8 mouse cellular contexts compared by ENCODE assay signal in genomic region chr14:72389696-72390095, GRCm38 (mm10).
DNase-seq lines count a peak whose midpoint lies in the region; ATAC-seq lines count a peak whose summit lies in the region.

No protein-coding gene starts in this region.

- H3K4me3 ChIP-seq in limb, embryonic 13.5 days: no peak overlapping the region
- no peak overlapping the region for H3K4me3 ChIP-seq in stomach, embryonic 15.5 days (replicated peaks)
- no peak overlapping the region for H3K4me3 ChIP-seq in liver, embryonic 12.5 days

- no peaks in the 10 kb centered on the region for H3K9me3 ChIP-seq in limb, embryonic 13.5 days
- no peaks in the 10 kb centered on the region for H3K9me3 ChIP-seq in stomach, embryonic 15.5 days
- no peaks in the 10 kb centered on the region for H3K9me3 ChIP-seq in liver, embryonic 12.5 days (replicated peaks)

- intact Hi-C loops in heart, postnatal 10 days (cut with DNase I): no loop called here

- no peaks in the 10 kb centered on the region for H3K27me3 ChIP-seq in limb, embryonic 13.5 days
- no peaks in the 10 kb centered on the region for H3K27me3 ChIP-seq in stomach, embryonic 15.5 days (replicated peaks)
- H3K27me3 ChIP-seq in liver, embryonic 12.5 days (replicated peaks): no peaks in the 10 kb centered on the region

- no peak overlapping the region for H3K4me2 ChIP-seq in limb, embryonic 13.5 days (replicated peaks)
- H3K4me2 ChIP-seq in stomach, embryonic 15.5 days: no peak overlapping the region
- no peak overlapping the region for H3K4me2 ChIP-seq in liver, embryonic 12.5 days

- no peaks in the 10 kb centered on the region for H3K36me3 ChIP-seq in limb, embryonic 13.5 days
- no peaks in the 10 kb centered on the region for H3K36me3 ChIP-seq in stomach, embryonic 15.5 days
- no peaks in the 10 kb centered on the region for H3K36me3 ChIP-seq in liver, embryonic 12.5 days

- H3K27ac ChIP-seq in limb, embryonic 13.5 days: no peak overlapping the region
- H3K27ac ChIP-seq in stomach, embryonic 15.5 days: no peak overlapping the region; the same call in 1 of the 2 replicates
- H3K27ac ChIP-seq in liver, embryonic 12.5 days: no peak overlapping the region

- ATAC-seq in limb, embryonic 13.5 days (ENCODE audit: low FRiP score, low read depth): peak; percentile 80; the same call in 1 of the 2 replicates
- peak; percentile 86 for ATAC-seq in stomach, embryonic 15.5 days (ENCODE audit: insufficient read depth, low FRiP score, low read depth)
- ATAC-seq in liver, embryonic 12.5 days: no peak
- ATAC-seq in monocyte, adult 5-6 weeks (replicated peaks; ENCODE audit: insufficient number of reproducible peaks, low FRiP score, low TSS enrichment, poor library complexity, severe bottlenecking): no peak

- no peak overlapping the region for H3K9ac ChIP-seq in limb, embryonic 13.5 days
- no peak overlapping the region for H3K9ac ChIP-seq in stomach, embryonic 15.5 days
- no peak overlapping the region for H3K9ac ChIP-seq in liver, embryonic 12.5 days

- peaks cover 6% of the 10 kb centered on the region; the same call in 1 of the 2 replicates for H3K4me1 ChIP-seq in limb, embryonic 13.5 days
- H3K4me1 ChIP-seq in stomach, embryonic 15.5 days: no peaks in the 10 kb centered on the region
- no peaks in the 10 kb centered on the region for H3K4me1 ChIP-seq in liver, embryonic 12.5 days

- 19% methylated on average over 1 of the region's 1 CpGs for WGBS in limb, embryonic 13.5 days
- WGBS in stomach, embryonic 15.5 days: 43% methylated on average over 1 of the region's 1 CpGs
- WGBS in liver, embryonic 12.5 days (ENCODE audit: insufficient replicate concordance): 52% methylated on average over 1 of the region's 1 CpGs

- DNase-seq in right cerebral cortex, postnatal 14 days: peak; percentile 5
- no peak for DNase-seq in right cerebral cortex, adult 2 months (ENCODE audit: low spot score in 2 of 2)
- DNase-seq in cerebellum, postnatal 36 days: peak; percentile 36 to 57
- peak; percentile 82 for DNase-seq in heart, postnatal 10 days

Comparison
In these comparisons a context has a peak if more than half of its experiments do, and no peak if none do; other contexts are left out.
1. DNase-seq: peak in right cerebral cortex, postnatal 14 days (single experiment), cerebellum, postnatal 36 days (2 of 2) and heart, postnatal 10 days (2 of 2); none in right cerebral cortex, adult 2 months (0 of 2).
2. ATAC-seq: peak in limb, embryonic 13.5 days (single experiment) and stomach, embryonic 15.5 days (single experiment); none in liver, embryonic 12.5 days (single experiment) and monocyte, adult 5-6 weeks (single experiment).